Mouse (Mus musculus): ENCODE measurements around the gene Sorcs1.

Gene Sorcs1

GRCm38 (mm10) chr19:50418962-50419720 is 259.3 kb downstream of the Sorcs1 start:
- in situ Hi-C loops (cut with MboI), result no loop called here

GRCm38 (mm10) chr19:50410561-50410960 is 267.9 kb downstream of the Sorcs1 start:
- in situ Hi-C loops (cut with MboI), result no loop called here

GRCm38 (mm10) chr19:50398341-50398740 is 280.1 kb downstream of the Sorcs1 start:
- in situ Hi-C loops (cut with MboI), result no loop called here

- in situ Hi-C loops (cut with MboI), result no loop called here
Observed at GRCm38 (mm10) chr19:50395731-50396130, 282.7 kb downstream of the Sorcs1 start.

- in situ Hi-C loops (cut with MboI), result no loop called here
Observed at GRCm38 (mm10) chr19:50394101-50394500, 284.3 kb downstream of the Sorcs1 start.

- in situ Hi-C loops (cut with MboI), result no loop called here
Observed at GRCm38 (mm10) chr19:50389925-50390552, 288.4 kb downstream of the Sorcs1 start.

GRCm38 (mm10) chr19:50378901-50379300 is 299.5 kb downstream of the Sorcs1 start:
- in situ Hi-C loops (cut with MboI), result no loop called here

GRCm38 (mm10) chr19:50374751-50375150 is 303.7 kb downstream of the Sorcs1 start:
- in situ Hi-C loops (cut with MboI), result no loop called here

- in situ Hi-C loops (cut with MboI), result no loop called here
Observed at GRCm38 (mm10) chr19:50366446-50366845, 312.0 kb downstream of the Sorcs1 start.

GRCm38 (mm10) chr19:50362655-50363500 is 315.6 kb downstream of the Sorcs1 start:
- in situ Hi-C loops (cut with MboI), result no loop called here

GRCm38 (mm10) chr19:50358561-50358960 is 319.9 kb downstream of the Sorcs1 start:
- in situ Hi-C loops (cut with MboI), result no loop called here

GRCm38 (mm10) chr19:50339211-50339610 is 339.2 kb downstream of the Sorcs1 start:
- in situ Hi-C loops (cut with MboI), result no loop called here

- in situ Hi-C loops (cut with MboI), result no loop called here
Observed at GRCm38 (mm10) chr19:50336751-50337150, 341.7 kb downstream of the Sorcs1 start.

- in situ Hi-C loops (cut with MboI), result no loop called here
Observed at GRCm38 (mm10) chr19:50331136-50331535, 347.3 kb downstream of the Sorcs1 start.

- in situ Hi-C loops (cut with MboI), result no loop called here
Observed at GRCm38 (mm10) chr19:50327804-50328203, 350.6 kb downstream of the Sorcs1 start.

GRCm38 (mm10) chr19:50326151-50326550 is 352.3 kb downstream of the Sorcs1 start:
- in situ Hi-C loops (cut with MboI), result no loop called here

GRCm38 (mm10) chr19:50325686-50326085 is 352.8 kb downstream of the Sorcs1 start:
- in situ Hi-C loops (cut with MboI), result no loop called here

- in situ Hi-C loops (cut with MboI), result no loop called here
Observed at GRCm38 (mm10) chr19:50307046-50307445, 371.4 kb downstream of the Sorcs1 start.

GRCm38 (mm10) chr19:50294205-50294604 is 384.2 kb downstream of the Sorcs1 start:
- in situ Hi-C loops (cut with MboI), result no loop called here

- in situ Hi-C loops (cut with MboI), result no loop called here
Observed at GRCm38 (mm10) chr19:50264450-50264849, 414.0 kb downstream of the Sorcs1 start.

- in situ Hi-C loops (cut with MboI), result no loop called here
Observed at GRCm38 (mm10) chr19:50258718-50259413, 419.6 kb downstream of the Sorcs1 start.

- in situ Hi-C loops (cut with MboI), result no loop called here
Observed at GRCm38 (mm10) chr19:50220476-50220875, 458.0 kb downstream of the Sorcs1 start.
